Mouse (Mus musculus) C2C12 (cell line): Measurements from ENCODE around the gene Gm12355.

ENCODE experiments used
- CEBPB ChIP-seq: IDR thresholded peaks from one replicate; pipeline ENCODE4 v1.6.1; 2011; ENCODE audit warnings: low read depth, mild to moderate bottlenecking, control low read depth, moderate library complexity
- CTCF ChIP-seq: IDR thresholded peaks from one replicate; pipeline ENCODE4 v1.5.1; 2011; ENCODE audit not compliant: control insufficient read depth, insufficient read depth, insufficient read length
- FOSL1 ChIP-seq: IDR thresholded peaks from one replicate; pipeline ENCODE4 v1.8.0; 2011; ENCODE audit warnings: mild to moderate bottlenecking, low read length; ENCODE audit not compliant: poor library complexity, insufficient read depth, severe bottlenecking
- MAX ChIP-seq: IDR thresholded peaks from one replicate; pipeline ENCODE4 v1.6.1; 2011; ENCODE audit warnings: mild to moderate bottlenecking, control low read depth
- MYOD1 ChIP-seq: IDR thresholded peaks from one replicate; pipeline ENCODE4 v1.6.1; 2011; ENCODE audit warnings: low read depth; ENCODE audit not compliant: control insufficient read depth, insufficient read length
- MYOG ChIP-seq: IDR thresholded peaks from one replicate; pipeline ENCODE4 v1.6.1; 2011; ENCODE audit not compliant: control insufficient read depth, insufficient read length; ENCODE audit errors: extremely low read depth
- USF1 ChIP-seq: IDR thresholded peaks from one replicate; pipeline ENCODE4 v1.6.1; 2011; ENCODE audit warnings: low read depth, mild to moderate bottlenecking, control low read depth, moderate library complexity

GRCm38 (mm10) chr11:98577776-98578175, 47.7 kb downstream of the Gm12355 start:
- TF ChIP-seq CTCF (no peak), MYOG (no peak), FOSL1 (no peak), MAX (no peak), USF1 (no peak), MYOD1 (no peak), CEBPB (no peak)
